Mouse (Mus musculus) neural tube, embryonic 10.5 days (tissue): ENCODE results near the gene Diaph3.
"Not testable (repeated sequence)": the region's sequence is repeated elsewhere in the genome, so short reads cannot be mapped to it uniquely, and the experiment has no call there.

Experiments
- DNase-seq: peaks from one replicate; pipeline ENCODE4 v3.0.0-alpha.2; 2017; ENCODE audit warnings: low spot score; ENCODE audit errors: extremely low spot score

The Diaph3 gene

GRCm38 (mm10) chr14:87084906-87085305 is 56.1 kb downstream of the Diaph3 start:
- DNase-seq: not testable (repeated sequence)

- no peak for DNase-seq
These were observed 57.1 kb downstream of the Diaph3 start for GRCm38 (mm10) chr14:87083911-87084310.

- DNase-seq: no peak
These were observed 61.3 kb downstream of the Diaph3 start for GRCm38 (mm10) chr14:87079725-87080124.

- no peak for DNase-seq
These were observed 66.0 kb downstream of the Diaph3 start for GRCm38 (mm10) chr14:87075021-87075531.

- no peak for DNase-seq
These were observed 76.8 kb downstream of the Diaph3 start for GRCm38 (mm10) chr14:87064281-87064680.

- no peak for DNase-seq
These were observed 84.9 kb downstream of the Diaph3 start for GRCm38 (mm10) chr14:87056169-87056568.

GRCm38 (mm10) chr14:87051187-87051586 is 89.8 kb downstream of the Diaph3 start:
- no peak for DNase-seq

GRCm38 (mm10) chr14:87044401-87044806 is 96.6 kb downstream of the Diaph3 start:
- no peak for DNase-seq

GRCm38 (mm10) chr14:87020240-87020639 is 120.8 kb downstream of the Diaph3 start:
- DNase-seq: no peak

GRCm38 (mm10) chr14:87019687-87020086 is 121.3 kb downstream of the Diaph3 start:
- no peak for DNase-seq

GRCm38 (mm10) chr14:86997318-86997717 is 143.7 kb downstream of the Diaph3 start:
- DNase-seq: no peak

GRCm38 (mm10) chr14:86951169-86951568 is 189.9 kb downstream of the Diaph3 start:
- DNase-seq: no peak

- DNase-seq: no peak
These were observed 203.1 kb downstream of the Diaph3 start for GRCm38 (mm10) chr14:86937953-86938352.

- DNase-seq: no peak
These were observed 204.6 kb downstream of the Diaph3 start for GRCm38 (mm10) chr14:86936424-86936823.

- DNase-seq: no peak
These were observed 210.3 kb downstream of the Diaph3 start for GRCm38 (mm10) chr14:86930763-86931162.

GRCm38 (mm10) chr14:86926827-86927226 is 214.2 kb downstream of the Diaph3 start:
- no peak for DNase-seq

GRCm38 (mm10) chr14:86898898-86899297 is 242.1 kb downstream of the Diaph3 start:
- DNase-seq: no peak

- no peak for DNase-seq
These were observed 251.8 kb downstream of the Diaph3 start for GRCm38 (mm10) chr14:86889070-86889804.

GRCm38 (mm10) chr14:86885417-86886098 is 255.5 kb downstream of the Diaph3 start:
- DNase-seq: no peak

- DNase-seq: no peak
These were observed 271.5 kb downstream of the Diaph3 start for GRCm38 (mm10) chr14:86869536-86869935.

GRCm38 (mm10) chr14:86867143-86867542 is 273.9 kb downstream of the Diaph3 start:
- DNase-seq: no peak

GRCm38 (mm10) chr14:86864053-86864452 is 277.0 kb downstream of the Diaph3 start:
- no peak for DNase-seq
